Mouse (Mus musculus) kidney, embryonic 16.5 days (tissue): ENCODE data around the gene Osm. TPM values are rescaled to one million over a fixed set of nuclear protein-coding genes. Genes with fewer than 3 reads are reported as not detected.

Experiments
- ATAC-seq: fragments of 200-750 bp; cut with Nextera tagmentation; 2 replicates; pipeline ENCODE4 v1.8.0; 2017; ENCODE audit warnings: moderate TSS enrichment; ENCODE audit not compliant: low FRiP score, low TSS enrichment
- H3K27ac ChIP-seq: fragments of 300-500 bp; sonication (generic); 2 replicates; pipeline ENCODE4 v1.5.1; 2014; ENCODE audit warnings: low read length
- H3K27me3 ChIP-seq: fragments of 300-500 bp; sonication (generic); 2 replicates; pipeline ENCODE4 v1.6.1; 2014; ENCODE audit warnings: low read length, control low read depth, mixed read lengths; ENCODE audit not compliant: insufficient read depth
- H3K36me3 ChIP-seq: fragments of 300-500 bp; sonication (generic); 2 replicates; pipeline ENCODE4 v1.6.1; 2014; ENCODE audit warnings: low read length, control low read depth, mixed read lengths; ENCODE audit not compliant: insufficient read depth
- H3K4me1 ChIP-seq: fragments of 300-500 bp; sonication (generic); 2 replicates; pipeline ENCODE4 v1.6.1; 2014; ENCODE audit warnings: low read length, control low read depth, mixed read lengths; ENCODE audit not compliant: insufficient read depth
- H3K4me2 ChIP-seq: fragments of 300-500 bp; sonication (generic); replicated peaks from 2 replicates; pipeline ENCODE4 v1.6.1; 2014; ENCODE audit warnings: low read depth, low read length
- H3K4me3 ChIP-seq: fragments of 300-500 bp; sonication (generic); 2 replicates; pipeline ENCODE4 v1.5.1; 2014; ENCODE audit warnings: mild to moderate bottlenecking, low read length
- H3K9ac ChIP-seq: fragments of 300-500 bp; sonication (generic); replicated peaks from 2 replicates; pipeline ENCODE4 v1.6.1; 2014; ENCODE audit warnings: low read length
- H3K9me3 ChIP-seq: fragments of 300-500 bp; sonication (generic); 2 replicates; pipeline ENCODE4 v1.6.1; 2016; ENCODE audit warnings: low read length, control low read depth
- WGBS: fragments of 180-500 bp; shearing (Covaris S2); extraction: QIAGEN DNeasy Blood & Tissue Kit; methylation state at CpG from one replicate; pipeline ENCODE4 v1.1.7; 2014; 5-methylcytosine and 5-hydroxymethylcytosine counted together
- polyA plus RNA-seq: library from polyadenylated mRNA; unstranded; fragments of >200 nt; fragmentation: Nextera tagmentation; extraction: Ambion mirVana; gene quantifications from 2 replicates; pipeline ENCODE4 v1.2.1, GENCODE M21; 2015

Gene Osm
- polyA plus RNA-seq, 1 experiment from 2014 or later, result not detected

GRCm38 (mm10) chr11:4222046-4222950, 13.9 kb upstream of the Osm start:
- no peak for ATAC-seq
- Histone ChIP-seq H3K4me3 (no peak overlapping the region), H3K9ac (no peak overlapping the region), H3K27me3 (peaks cover 6% of the 10 kb centered on the region; the same call in 1 of the 2 replicates), H3K9me3 (no peaks in the 10 kb centered on the region), H3K4me2 (no peak overlapping the region), H3K27ac (no peak overlapping the region), H3K4me1 (peaks cover 12% of the 10 kb centered on the region), H3K36me3 (no peaks in the 10 kb centered on the region)
- 66% methylated on average over 17 of the region's 17 CpGs for WGBS

- Histone ChIP-seq H3K36me3 (no peaks in the 10 kb centered on the region), H3K27ac (no peak overlapping the region), H3K4me2 (no peak overlapping the region), H3K4me1 (peaks cover 8% of the 10 kb centered on the region), H3K9ac (no peak overlapping the region), H3K4me3 (no peak overlapping the region), H3K9me3 (no peaks in the 10 kb centered on the region), H3K27me3 (peaks cover 5% of the 10 kb centered on the region; the same call in 1 of the 2 replicates)
- ATAC-seq, result no peak
- 42% methylated on average over 7 of the region's 7 CpGs for WGBS
Observed at GRCm38 (mm10) chr11:4223393-4224188, 12.6 kb upstream of the Osm start.

- H3K27ac ChIP-seq, result no peak overlapping the region
- H3K27me3 ChIP-seq, result no peaks in the 10 kb centered on the region
- peaks cover 2% of the 10 kb centered on the region; the same call in 1 of the 2 replicates for H3K4me1 ChIP-seq
- WGBS, result 34% methylated on average over 2 of the region's 2 CpGs
- no peaks in the 10 kb centered on the region for H3K36me3 ChIP-seq
- no peak for ATAC-seq
- H3K9me3 ChIP-seq, result no peaks in the 10 kb centered on the region
- H3K9ac ChIP-seq, result no peak overlapping the region
- H3K4me2 ChIP-seq, result no peak overlapping the region
- H3K4me3 ChIP-seq, result no peak overlapping the region
Observed at GRCm38 (mm10) chr11:4224223-4224622, 12.0 kb upstream of the Osm start.

- ATAC-seq, result no peak
- Histone ChIP-seq H3K27ac (no peak overlapping the region), H3K27me3 (no peaks in the 10 kb centered on the region), H3K4me2 (no peak overlapping the region), H3K36me3 (no peaks in the 10 kb centered on the region), H3K9me3 (no peaks in the 10 kb centered on the region), H3K4me3 (no peak overlapping the region), H3K4me1 (no peaks in the 10 kb centered on the region), H3K9ac (no peak overlapping the region)
- 71% methylated on average over 5 of the region's 5 CpGs for WGBS
Observed at GRCm38 (mm10) chr11:4226569-4227325, 9.5 kb upstream of the Osm start.

GRCm38 (mm10) chr11:4228463-4228862, 7.8 kb upstream of the Osm start:
- no peak overlapping the region for H3K27ac ChIP-seq
- no peak overlapping the region for H3K4me2 ChIP-seq
- no peaks in the 10 kb centered on the region for H3K9me3 ChIP-seq
- H3K4me3 ChIP-seq, result no peak overlapping the region
- H3K9ac ChIP-seq, result no peak overlapping the region
- no peaks in the 10 kb centered on the region for H3K36me3 ChIP-seq
- WGBS, result 22% methylated on average over 8 of the region's 8 CpGs
- no peak for ATAC-seq
- H3K27me3 ChIP-seq, result no peaks in the 10 kb centered on the region
- no peaks in the 10 kb centered on the region for H3K4me1 ChIP-seq

GRCm38 (mm10) chr11:4229841-4230240, 6.4 kb upstream of the Osm start:
- WGBS, result 71% methylated on average over 4 of the region's 4 CpGs
- Histone ChIP-seq H3K4me1 (no peaks in the 10 kb centered on the region), H3K4me3 (no peak overlapping the region), H3K27ac (no peak overlapping the region), H3K4me2 (no peak overlapping the region), H3K27me3 (no peaks in the 10 kb centered on the region), H3K36me3 (no peaks in the 10 kb centered on the region), H3K9ac (no peak overlapping the region), H3K9me3 (no peaks in the 10 kb centered on the region)
- no peak for ATAC-seq

GRCm38 (mm10) chr11:4231435-4231834, 4.8 kb upstream of the Osm start:
- Histone ChIP-seq H3K4me1 (no peaks in the 10 kb centered on the region), H3K4me2 (no peak overlapping the region), H3K9ac (no peak overlapping the region), H3K4me3 (no peak overlapping the region), H3K36me3 (no peaks in the 10 kb centered on the region), H3K9me3 (no peaks in the 10 kb centered on the region), H3K27ac (no peak overlapping the region), H3K27me3 (no peaks in the 10 kb centered on the region)
- WGBS, result 95% methylated on average over 2 of the region's 2 CpGs
- ATAC-seq, result no peak

- 62% methylated on average over 12 of the region's 12 CpGs for WGBS
- ATAC-seq, result no peak
- Histone ChIP-seq H3K9ac (no peak overlapping the region), H3K4me1 (no peaks in the 10 kb centered on the region), H3K4me3 (no peak overlapping the region), H3K36me3 (no peaks in the 10 kb centered on the region), H3K9me3 (no peaks in the 10 kb centered on the region), H3K27ac (no peak overlapping the region), H3K4me2 (no peak overlapping the region), H3K27me3 (no peaks in the 10 kb centered on the region)
Observed at GRCm38 (mm10) chr11:4232644-4233043, 3.6 kb upstream of the Osm start.

GRCm38 (mm10) chr11:4235052-4235655, 1.1 kb upstream of the Osm start:
- Histone ChIP-seq H3K4me2 (no peak overlapping the region), H3K4me3 (no peak overlapping the region), H3K9ac (no peak overlapping the region), H3K4me1 (no peaks in the 10 kb centered on the region), H3K36me3 (no peaks in the 10 kb centered on the region), H3K9me3 (no peaks in the 10 kb centered on the region), H3K27ac (no peak overlapping the region), H3K27me3 (no peaks in the 10 kb centered on the region)
- no peak for ATAC-seq
- WGBS, result 88% methylated on average over 6 of the region's 6 CpGs
